Mouse (Mus musculus) heart, adult 2 months (tissue): ENCODE measurements around the gene Pbld1. TPM values are rescaled to one million over a fixed set of nuclear protein-coding genes. Genes with fewer than 3 reads are reported as not detected.

Experiments
- DNase-seq, 2 experiments: peaks; one replicate each; pipeline ENCODE4 v3.0.0; 2021
- H3K27ac ChIP-seq: fragments of 200-600 bp; 2 replicates; pipeline ENCODE4 v1.8.1; 2022
- H3K27me3 ChIP-seq: fragments of 200-500 bp; 2 replicates; pipeline ENCODE4 v1.6.1; 2012; ENCODE audit warnings: mild to moderate bottlenecking, low read length, inconsistent platforms, mixed read lengths; ENCODE audit not compliant: control insufficient read depth, insufficient read depth
- H3K36me3 ChIP-seq: fragments of 200-500 bp; 2 replicates; pipeline ENCODE4 v1.6.1; 2012; ENCODE audit warnings: low read length, inconsistent platforms; ENCODE audit not compliant: control insufficient read depth, insufficient read depth
- H3K4me1 ChIP-seq: fragments of 200-500 bp; 2 replicates; pipeline ENCODE4 v1.6.1; 2011; ENCODE audit warnings: low read length; ENCODE audit not compliant: control insufficient read depth, insufficient read depth
- H3K4me3 ChIP-seq: fragments of 200-600 bp; 2 replicates; pipeline ENCODE4 v1.8.1; 2022
- H3K79me2 ChIP-seq: fragments of 200-500 bp; replicated peaks from 2 replicates; pipeline ENCODE4 v1.6.1; 2012; ENCODE audit warnings: mild to moderate bottlenecking, inconsistent platforms, low read length, moderate library complexity, mixed read lengths; ENCODE audit not compliant: control insufficient read depth, insufficient read depth
- H3K9ac ChIP-seq: fragments of 200-500 bp; 2 replicates; pipeline ENCODE4 v1.6.1; 2012; ENCODE audit warnings: low read depth, mild to moderate bottlenecking, control low read depth, inconsistent platforms, low read length, mixed read lengths
- CTCF ChIP-seq: fragments of 200-600 bp; IDR thresholded peaks from 2 replicates; pipeline ENCODE4 v1.8.1; 2022; ENCODE audit warnings: antibody characterized with exemption, mild to moderate bottlenecking, moderate library complexity
- EP300 ChIP-seq: fragments of 200-500 bp; IDR thresholded peaks from 2 replicates; pipeline ENCODE4 v1.6.1; 2011; ENCODE audit warnings: low read depth, low read length, control low read depth; ENCODE audit not compliant: insufficient read depth
- POLR2A ChIP-seq: fragments of 200-500 bp; IDR thresholded peaks from 2 replicates; pipeline ENCODE4 v1.6.1; 2011; ENCODE audit warnings: mild to moderate bottlenecking, low read depth, low read length, control low read depth; ENCODE audit not compliant: insufficient read depth
- WGBS: fragments of 180-500 bp; shearing (Covaris S2); methylation state at CpG from one replicate; pipeline ENCODE4 v1.1.7; 2018; 5-methylcytosine and 5-hydroxymethylcytosine counted together
- intact Hi-C: fragments of 180-260 bp; cut with DNase I; formaldehyde crosslinking; loops from one replicate; pipeline ENCODE4 v1.15.1; 2025
- polyA plus RNA-seq: library from polyadenylated mRNA; depleted of rRNA; stranded (reverse); fragments of >200 nt; gene quantifications from 2 replicates; pipeline ENCODE4 v1.2.3, GENCODE M21; 2012
- total RNA-seq, 2 experiments: library from RNA; stranded (reverse); gene quantifications; 2 replicates each; pipeline ENCODE4 v1.2.3; 2021

Pbld1 gene
- total and polyA plus RNA-seq, 3 experiments, result 0.89 to 1.5 (median 1.2) TPM

- no peak overlapping the region for H3K4me3 ChIP-seq
- no peak overlapping the region for H3K27ac ChIP-seq
- no peak overlapping the region for H3K9ac ChIP-seq
- H3K27me3 ChIP-seq, result no peaks in the 10 kb centered on the region
- TF ChIP-seq EP300 (no peak), CTCF (peak; percentile 63)
- no peaks in the 10 kb centered on the region for H3K36me3 ChIP-seq
- no peaks in the 10 kb centered on the region for H3K79me2 ChIP-seq
- intact Hi-C loops, result loop anchor here (10.0 kb wide), 1 partner anchor 88 kb away; the partner anchor contains the start of genes Hnrnph3 and Pbld2
- no peaks in the 10 kb centered on the region; the same call in 1 of the 2 replicates for H3K4me1 ChIP-seq
- DNase-seq, result no peak
- WGBS, result 43% methylated on average over 5 of the region's 5 CpGs
These were observed 53.2 kb downstream of the Pbld1 start for GRCm38 (mm10) chr10:63113027-63113604.

GRCm38 (mm10) chr10:63113716-63114360 is 53.9 kb downstream of the Pbld1 start:
- TF ChIP-seq POLR2A (no peak), EP300 (no peak), CTCF (no peak)
- Histone ChIP-seq H3K27me3 (no peaks in the 10 kb centered on the region), H3K4me3 (no peak overlapping the region), H3K27ac (no peak overlapping the region), H3K79me2 (no peaks in the 10 kb centered on the region), H3K36me3 (no peaks in the 10 kb centered on the region), H3K4me1 (no peaks in the 10 kb centered on the region; the same call in 1 of the 2 replicates), H3K9ac (no peak overlapping the region)
- WGBS, result 82% methylated on average over 6 of the region's 6 CpGs
- no peak for DNase-seq
- intact Hi-C loops, result loop anchor here (10.0 kb wide), 1 partner anchor 89 kb away; the partner anchor contains the start of genes Hnrnph3 and Pbld2

GRCm38 (mm10) chr10:63115881-63116280 is 55.9 kb downstream of the Pbld1 start:
- Histone ChIP-seq H3K4me1 (no peaks in the 10 kb centered on the region; the same call in 1 of the 2 replicates), H3K9ac (no peak overlapping the region), H3K27ac (no peak overlapping the region), H3K27me3 (no peaks in the 10 kb centered on the region), H3K4me3 (no peak overlapping the region), H3K79me2 (no peaks in the 10 kb centered on the region), H3K36me3 (no peaks in the 10 kb centered on the region)
- 82% methylated on average over 15 of the region's 15 CpGs for WGBS
- TF ChIP-seq POLR2A, result no peak
- TF ChIP-seq EP300, result no peak
- TF ChIP-seq CTCF, result no peak
- intact Hi-C loops, result loop anchor here (10.0 kb wide), 1 partner anchor 91 kb away; the partner anchor contains the start of genes Hnrnph3 and Pbld2
- DNase-seq, result no peak

GRCm38 (mm10) chr10:63116376-63116775 is 56.4 kb downstream of the Pbld1 start:
- TF ChIP-seq EP300, result no peak
- no peak for TF ChIP-seq POLR2A
- no peak for TF ChIP-seq CTCF
- DNase-seq, result no peak
- Histone ChIP-seq H3K27me3 (no peaks in the 10 kb centered on the region), H3K4me3 (no peak overlapping the region), H3K9ac (no peak overlapping the region), H3K36me3 (no peaks in the 10 kb centered on the region), H3K27ac (no peak overlapping the region), H3K79me2 (no peaks in the 10 kb centered on the region), H3K4me1 (no peaks in the 10 kb centered on the region; the same call in 1 of the 2 replicates)
- intact Hi-C loops, result loop anchor here (10.0 kb wide), 1 partner anchor 92 kb away; the partner anchor contains the start of genes Hnrnph3 and Pbld2
- WGBS, result 88% methylated on average over 9 of the region's 9 CpGs

- Histone ChIP-seq H3K4me3 (no peak overlapping the region), H3K36me3 (no peaks in the 10 kb centered on the region), H3K9ac (no peak overlapping the region), H3K27me3 (no peaks in the 10 kb centered on the region), H3K4me1 (no peaks in the 10 kb centered on the region; the same call in 1 of the 2 replicates), H3K79me2 (no peaks in the 10 kb centered on the region), H3K27ac (no peak overlapping the region)
- peak; percentile 27 for TF ChIP-seq CTCF
- TF ChIP-seq EP300, result no peak
- 95% methylated on average over 8 of the region's 8 CpGs for WGBS
- DNase-seq, result no peak
- intact Hi-C loops, result loop anchor here (10.0 kb wide), 1 partner anchor 93 kb away; the partner anchor contains the start of genes Hnrnph3 and Pbld2
These were observed 57.6 kb downstream of the Pbld1 start for GRCm38 (mm10) chr10:63117583-63117982.

GRCm38 (mm10) chr10:63119916-63120315 is 60.0 kb downstream of the Pbld1 start:
- H3K36me3 ChIP-seq, result no peaks in the 10 kb centered on the region
- H3K27ac ChIP-seq, result no peak overlapping the region
- H3K79me2 ChIP-seq, result no peaks in the 10 kb centered on the region
- H3K27me3 ChIP-seq, result no peaks in the 10 kb centered on the region
- H3K4me1 ChIP-seq, result no peaks in the 10 kb centered on the region
- H3K9ac ChIP-seq, result no peak overlapping the region
- intact Hi-C loops, result loop anchor here (10.0 kb wide), 1 partner anchor 95 kb away; the partner anchor contains the start of genes Hnrnph3 and Pbld2
- no peak for DNase-seq
- WGBS, result 69% methylated on average over 14 of the region's 14 CpGs
- H3K4me3 ChIP-seq, result no peak overlapping the region
- TF ChIP-seq EP300, result no peak
- TF ChIP-seq CTCF, result no peak
- no peak for TF ChIP-seq POLR2A
